Mouse (Mus musculus) embryonic facial prominence, embryonic 11.5 days (tissue): ENCODE measurements around the gene 5530401A14Rik. TPM values are rescaled to one million over a fixed set of nuclear protein-coding genes. Genes with fewer than 3 reads are reported as not detected.
A peak's percentile ranks its signal among the peaks of the same experiment; 100 is the strongest.

Experiments
- ATAC-seq: fragments of 200-750 bp; cut with Nextera tagmentation; replicated peaks from 2 replicates; pipeline ENCODE4 v1.8.0; 2017; ENCODE audit warnings: low read depth; ENCODE audit not compliant: insufficient number of reproducible peaks, low FRiP score, low TSS enrichment
- DNase-seq: peaks from one replicate; pipeline ENCODE4 v3.0.0-alpha.2; 2015; ENCODE audit warnings: low spot score
- H3K27ac ChIP-seq: fragments of 300-500 bp; sonication (generic); replicated peaks from 2 replicates; pipeline ENCODE4 v1.5.1; 2014; ENCODE audit warnings: mild to moderate bottlenecking, low read depth, low read length, control low read depth
- H3K27me3 ChIP-seq: fragments of 300-500 bp; sonication (generic); 2 replicates; pipeline ENCODE4 v1.6.1; 2014; ENCODE audit warnings: mild to moderate bottlenecking, low read length, moderate library complexity, mixed read lengths; ENCODE audit not compliant: control insufficient read depth, insufficient read depth
- H3K36me3 ChIP-seq: fragments of 300-500 bp; sonication (generic); replicated peaks from 2 replicates; pipeline ENCODE4 v1.6.1; 2014; ENCODE audit warnings: low read depth, mild to moderate bottlenecking, low read length, moderate library complexity, mixed read lengths; ENCODE audit not compliant: control insufficient read depth, insufficient read depth
- H3K4me1 ChIP-seq: fragments of 300-500 bp; sonication (generic); 2 replicates; pipeline ENCODE4 v1.6.1; 2014; ENCODE audit warnings: low read length, mixed read lengths; ENCODE audit not compliant: control insufficient read depth, insufficient read depth
- H3K4me2 ChIP-seq: fragments of 300-500 bp; sonication (generic); 2 replicates; pipeline ENCODE4 v1.6.1; 2014; ENCODE audit warnings: low read depth, mild to moderate bottlenecking, control low read depth, low read length, moderate library complexity
- H3K4me3 ChIP-seq: fragments of 300-500 bp; sonication (generic); 2 replicates; pipeline ENCODE4 v1.5.1; 2014; ENCODE audit warnings: low read depth, low read length, control low read depth
- H3K9ac ChIP-seq: fragments of 300-500 bp; sonication (generic); replicated peaks from 2 replicates; pipeline ENCODE4 v1.6.1; 2014; ENCODE audit warnings: mild to moderate bottlenecking, control low read depth, low read length
- H3K9me3 ChIP-seq: fragments of 300-500 bp; sonication (generic); replicated peaks from 2 replicates; pipeline ENCODE4 v1.6.1; 2016; ENCODE audit warnings: mild to moderate bottlenecking, low read length, inconsistent platforms, mixed read lengths; ENCODE audit not compliant: control insufficient read depth
- WGBS: fragments of 180-500 bp; shearing (Covaris S2); extraction: QIAGEN DNeasy Blood & Tissue Kit; methylation state at CpG from one replicate; pipeline ENCODE4 v1.1.7; 2014; 5-methylcytosine and 5-hydroxymethylcytosine counted together
- polyA plus RNA-seq: library from polyadenylated mRNA; unstranded; fragments of >200 nt; fragmentation: Nextera tagmentation; extraction: Ambion mirVana; gene quantifications from 2 replicates; pipeline ENCODE4 v1.2.1, GENCODE M21; 2014

The 5530401A14Rik gene
- polyA plus RNA-seq, 1 experiment from 2014 or later = 0.13 TPM

DNA sequence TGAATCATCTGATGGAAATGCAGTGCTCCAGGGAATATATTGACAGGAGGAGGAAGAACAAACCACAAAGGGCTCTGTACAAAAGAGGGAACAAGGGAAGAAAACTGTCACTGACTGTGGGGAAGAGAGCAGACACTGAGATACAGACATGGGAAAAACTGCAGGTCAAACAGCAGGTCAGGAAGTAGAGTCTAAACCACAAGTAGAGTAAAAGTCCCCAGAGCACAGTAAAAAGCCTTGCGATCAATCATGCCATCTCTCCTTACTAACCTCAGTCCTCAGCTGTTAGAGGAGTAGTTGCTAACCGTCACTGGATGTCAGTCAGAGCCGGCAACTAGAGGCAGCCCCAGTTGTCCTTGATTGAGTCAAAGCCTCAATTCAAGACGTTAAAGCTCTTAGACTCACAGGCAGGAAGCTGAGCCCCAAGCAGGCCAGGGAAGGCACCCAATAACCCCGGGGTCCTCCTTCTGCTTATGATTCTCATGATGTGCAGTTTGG is 49.0 kb downstream of the 5530401A14Rik start:
- no peak overlapping the region for H3K9ac ChIP-seq
- DNase-seq (no peak), ATAC-seq (no peak)
- no peak overlapping the region for H3K27ac ChIP-seq
- H3K27me3 ChIP-seq = no peaks in the 10 kb centered on the region
- H3K4me3 ChIP-seq = no peak overlapping the region
- WGBS = 70% methylated on average over 5 of the region's 5 CpGs
- H3K4me1 ChIP-seq = no peaks in the 10 kb centered on the region
- no peaks in the 10 kb centered on the region for H3K9me3 ChIP-seq
- no peaks in the 10 kb centered on the region for H3K36me3 ChIP-seq
- no peak overlapping the region for H3K4me2 ChIP-seq

DNA sequence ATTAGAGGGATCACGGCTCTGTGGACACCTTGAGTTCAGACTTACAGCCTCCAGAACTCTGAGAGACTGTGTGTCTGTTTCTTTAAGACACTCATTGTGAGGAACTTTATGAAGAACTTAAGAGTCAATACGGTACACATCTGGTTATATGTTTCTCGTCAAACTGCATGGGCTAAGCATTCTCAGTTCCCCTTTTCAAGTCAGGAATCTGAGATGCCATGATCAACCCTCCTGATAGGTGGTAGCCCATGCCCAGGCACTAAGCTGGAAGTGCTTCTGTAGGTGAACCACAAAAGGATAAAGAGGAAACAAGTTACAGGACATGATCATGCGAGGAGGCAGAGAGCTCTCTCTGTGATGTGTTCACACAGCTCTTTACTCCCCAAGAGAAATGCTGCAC is 52.6 kb downstream of the 5530401A14Rik start:
- no peak overlapping the region for H3K4me2 ChIP-seq
- H3K9ac ChIP-seq = no peak overlapping the region; the same call in 1 of the 2 replicates
- no peak overlapping the region for H3K27ac ChIP-seq
- H3K9me3 ChIP-seq = no peaks in the 10 kb centered on the region
- WGBS = 81% methylated on average over 4 of the region's 4 CpGs
- H3K27me3 ChIP-seq = no peaks in the 10 kb centered on the region
- ATAC-seq (no peak), DNase-seq (no peak)
- no peak overlapping the region for H3K4me3 ChIP-seq
- H3K4me1 ChIP-seq = no peaks in the 10 kb centered on the region
- no peaks in the 10 kb centered on the region for H3K36me3 ChIP-seq

DNA sequence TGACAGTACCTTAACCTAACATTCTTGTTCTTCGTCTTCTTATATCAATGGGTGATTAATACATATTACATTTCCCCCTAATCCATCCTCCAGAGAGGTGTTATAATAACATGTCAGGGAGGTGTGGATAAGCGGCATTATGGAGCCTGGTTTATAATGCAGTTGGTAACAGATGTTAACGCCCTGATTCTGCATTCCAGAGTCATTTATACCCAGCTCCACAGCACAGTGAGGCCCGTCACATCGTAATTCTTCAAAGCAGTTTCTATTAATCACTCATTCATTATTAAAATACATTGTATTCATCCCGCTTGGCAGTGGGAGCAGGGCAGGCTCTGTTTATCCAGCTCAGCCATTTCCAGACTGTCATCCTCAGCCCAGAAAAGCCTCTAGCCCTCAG is 55.0 kb downstream of the 5530401A14Rik start:
- no peaks in the 10 kb centered on the region for H3K9me3 ChIP-seq
- H3K36me3 ChIP-seq = no peaks in the 10 kb centered on the region
- DNase-seq = no peak
- no peaks in the 10 kb centered on the region for H3K4me1 ChIP-seq
- WGBS = 72% methylated on average over 6 of the region's 6 CpGs
- no peak overlapping the region for H3K4me2 ChIP-seq
- H3K27ac ChIP-seq = no peak overlapping the region
- no peak overlapping the region for H3K4me3 ChIP-seq
- H3K27me3 ChIP-seq = no peaks in the 10 kb centered on the region
- no peak overlapping the region for H3K9ac ChIP-seq
- ATAC-seq = no peak

DNA sequence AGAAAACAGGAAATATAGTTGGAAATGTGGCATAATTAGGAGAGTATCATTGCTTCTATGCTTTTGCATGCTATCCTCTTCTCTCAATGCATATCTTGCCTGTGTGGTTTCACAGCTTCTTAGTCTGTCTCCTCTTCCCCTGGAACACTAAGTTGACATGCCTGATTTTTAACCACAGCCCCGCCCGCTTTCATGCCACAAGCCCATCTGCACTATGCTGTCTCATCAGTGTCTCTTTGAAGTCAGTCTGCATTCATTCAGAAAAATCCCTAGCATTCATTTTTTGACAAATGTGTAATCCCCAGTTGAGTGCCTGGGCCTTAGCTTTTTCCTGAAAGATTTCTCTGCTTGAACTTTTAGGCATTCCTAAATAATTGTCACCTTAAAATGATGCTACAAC is 62.6 kb downstream of the 5530401A14Rik start:
- ATAC-seq (no peak), DNase-seq (no peak)
- Histone ChIP-seq H3K9ac (no peak overlapping the region), H3K27ac (no peak overlapping the region), H3K4me2 (no peak overlapping the region), H3K4me1 (no peaks in the 10 kb centered on the region), H3K4me3 (no peak overlapping the region), H3K36me3 (no peaks in the 10 kb centered on the region), H3K27me3 (no peaks in the 10 kb centered on the region), H3K9me3 (no peaks in the 10 kb centered on the region)
- WGBS = 81% methylated on average over 2 of the region's 2 CpGs

DNA sequence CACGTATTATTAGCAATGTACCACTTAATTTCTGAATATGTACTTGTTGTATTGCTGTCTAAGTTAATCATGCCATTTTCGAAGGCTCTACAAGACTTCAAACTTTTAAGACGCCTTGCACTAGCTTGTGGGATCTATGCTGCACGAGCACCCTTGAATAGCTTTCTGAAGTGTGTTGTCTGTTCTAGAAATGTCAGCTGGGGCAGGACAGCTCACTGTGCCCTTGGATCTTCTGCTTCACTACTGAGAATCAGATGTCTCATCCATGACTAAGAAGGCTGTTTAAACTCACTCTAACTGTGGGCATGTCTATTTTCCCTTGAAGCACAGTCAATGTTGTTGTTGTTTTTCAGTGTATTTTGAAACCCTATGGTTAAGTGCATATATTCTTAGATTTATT is 63.2 kb downstream of the 5530401A14Rik start:
- no peak for ATAC-seq
- Histone ChIP-seq H3K9me3 (no peaks in the 10 kb centered on the region), H3K36me3 (no peaks in the 10 kb centered on the region), H3K9ac (no peak overlapping the region), H3K4me3 (no peak overlapping the region), H3K27me3 (no peaks in the 10 kb centered on the region), H3K27ac (no peak overlapping the region), H3K4me2 (no peak overlapping the region), H3K4me1 (no peaks in the 10 kb centered on the region)
- 90% methylated on average over 4 of the region's 4 CpGs for whole genome bisulfite sequencing
- DNase-seq = no peak

DNA sequence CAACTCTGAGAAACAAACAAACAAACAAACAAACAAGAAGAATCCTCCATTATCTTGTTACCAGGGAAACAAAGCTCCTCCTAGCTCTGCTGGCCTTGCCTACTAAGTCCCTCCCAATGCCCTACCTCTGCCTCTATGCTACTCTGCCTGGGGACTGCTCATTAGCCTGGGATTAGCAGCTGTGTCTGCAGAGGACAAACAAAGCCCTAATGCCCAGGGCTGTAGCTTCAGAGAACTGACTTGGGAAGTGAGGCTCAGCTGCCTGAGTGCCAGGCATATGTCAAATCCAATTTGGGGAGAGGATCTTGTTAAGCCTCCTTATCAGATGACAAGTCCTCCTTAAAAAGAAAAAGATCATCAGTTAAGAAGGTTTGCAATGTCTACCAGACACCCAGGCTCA is 65.9 kb downstream of the 5530401A14Rik start:
- Histone ChIP-seq H3K4me2 (no peak overlapping the region), H3K36me3 (no peaks in the 10 kb centered on the region), H3K4me3 (no peak overlapping the region), H3K9ac (no peak overlapping the region), H3K4me1 (no peaks in the 10 kb centered on the region), H3K9me3 (no peaks in the 10 kb centered on the region), H3K27me3 (no peaks in the 10 kb centered on the region), H3K27ac (no peak overlapping the region)
- DNase-seq = no peak
- ATAC-seq = no peak

DNA sequence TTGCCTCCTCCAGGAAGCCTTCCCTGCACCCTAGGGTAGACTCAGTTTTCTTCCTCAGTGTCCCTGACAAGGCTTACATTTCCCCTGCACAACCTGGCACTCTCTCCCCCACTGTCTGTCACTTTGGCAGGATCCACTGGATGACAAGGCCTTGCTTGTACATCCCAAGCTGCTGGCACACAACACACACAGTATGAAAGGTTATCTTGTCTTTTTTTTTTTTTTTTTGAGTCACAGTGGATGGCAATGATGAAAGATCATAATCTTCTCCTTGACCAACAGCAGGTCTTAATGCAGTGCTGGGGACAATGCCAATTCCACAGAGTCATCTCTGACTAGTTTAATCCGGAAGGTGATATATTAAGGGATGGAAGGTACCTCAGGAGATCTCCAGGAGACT is 77.0 kb downstream of the 5530401A14Rik start:
- ATAC-seq = no peak
- Histone ChIP-seq H3K9ac (no peak overlapping the region), H3K27ac (no peak overlapping the region), H3K4me2 (no peak overlapping the region), H3K4me3 (no peak overlapping the region), H3K27me3 (no peaks in the 10 kb centered on the region), H3K9me3 (no peaks in the 10 kb centered on the region), H3K36me3 (no peaks in the 10 kb centered on the region), H3K4me1 (no peaks in the 10 kb centered on the region)
- DNase-seq = no peak
- 71% methylated on average over 1 of the region's 1 CpGs for WGBS

DNA sequence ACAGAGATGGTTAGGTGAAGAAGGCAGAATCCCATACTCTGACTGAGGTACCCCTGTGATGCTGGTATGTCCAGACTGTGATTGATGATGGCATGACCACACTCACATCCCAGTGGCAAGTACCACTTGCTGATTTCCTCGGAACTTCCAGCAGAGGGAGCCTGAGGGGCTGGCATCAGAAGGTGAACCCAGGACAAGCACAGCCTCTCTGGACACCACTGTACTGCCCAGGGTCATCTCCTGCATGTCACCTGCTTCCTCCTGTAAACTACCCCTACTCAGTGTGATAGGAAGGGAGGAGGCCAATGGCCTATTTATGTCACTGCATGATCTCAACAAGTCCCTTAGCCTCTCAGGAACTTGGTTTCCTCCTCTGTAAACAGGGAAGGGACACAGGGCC is 80.5 kb downstream of the 5530401A14Rik start:
- Histone ChIP-seq H3K27me3 (no peaks in the 10 kb centered on the region), H3K4me3 (no peak overlapping the region), H3K4me2 (no peak overlapping the region), H3K4me1 (no peaks in the 10 kb centered on the region), H3K9me3 (no peaks in the 10 kb centered on the region), H3K9ac (no peak overlapping the region), H3K36me3 (no peaks in the 10 kb centered on the region), H3K27ac (no peak overlapping the region)
- peak; percentile 33 for DNase-seq
- ATAC-seq = no peak
- WGBS = 17% methylated on average over 1 of the region's 1 CpGs
